Mouse (Mus musculus) cerebellum, adult 2 months (tissue): ENCODE measurements at regions not wholly inside any gene's neighbourhood (a gene's known extent, or its start where the extent isn't known, plus 50 kb on each side); places are given as distances from the start of the nearest gene placed in this dataset.
A peak's percentile ranks its signal among the peaks of the same experiment; 100 is the strongest.
"Not testable (repeated sequence)": the region's sequence is repeated elsewhere in the genome, so short reads cannot be mapped to it uniquely, and the experiment has no call there.

Experiments
- DNase-seq, 2 experiments: peaks; one replicate each; pipeline ENCODE4 v3.0.0; 2021
- H3K27ac ChIP-seq: fragments of 200-500 bp; 2 replicates; pipeline ENCODE4 v1.5.1; 2012; ENCODE audit warnings: low read length, control low read depth, inconsistent platforms; ENCODE audit not compliant: insufficient read depth
- H3K27me3 ChIP-seq: fragments of 200-500 bp; 2 replicates; pipeline ENCODE4 v1.6.1; 2012; ENCODE audit warnings: inconsistent platforms, mild to moderate bottlenecking, low read length, moderate library complexity; ENCODE audit not compliant: control insufficient read depth, insufficient read depth
- H3K4me1 ChIP-seq: fragments of 200-500 bp; 2 replicates; pipeline ENCODE4 v1.6.1; 2011; ENCODE audit warnings: low read length; ENCODE audit not compliant: control insufficient read depth, insufficient read depth
- H3K4me3 ChIP-seq: fragments of 200-500 bp; replicated peaks from 2 replicates; pipeline ENCODE3; 2011; ENCODE audit warnings: mild to moderate bottlenecking, low read depth, low read length, control low read depth; ENCODE audit not compliant: insufficient read depth
- CTCF ChIP-seq: fragments of 200-500 bp; IDR thresholded peaks from 2 replicates; pipeline ENCODE4 v1.5.1; 2011; ENCODE audit warnings: low read depth, mild to moderate bottlenecking, control low read depth, low read length, moderate library complexity, borderline replicate concordance; ENCODE audit not compliant: insufficient read depth
- POLR2A ChIP-seq: fragments of 200-500 bp; IDR thresholded peaks from 2 replicates; pipeline ENCODE4 v1.6.1; 2011; ENCODE audit warnings: low read length, control low read depth, borderline replicate concordance; ENCODE audit not compliant: insufficient read depth
- WGBS: fragments of 180-500 bp; shearing (Covaris S2); methylation state at CpG from one replicate; pipeline ENCODE4 v1.1.7; 2018; 5-methylcytosine and 5-hydroxymethylcytosine counted together

DNA sequence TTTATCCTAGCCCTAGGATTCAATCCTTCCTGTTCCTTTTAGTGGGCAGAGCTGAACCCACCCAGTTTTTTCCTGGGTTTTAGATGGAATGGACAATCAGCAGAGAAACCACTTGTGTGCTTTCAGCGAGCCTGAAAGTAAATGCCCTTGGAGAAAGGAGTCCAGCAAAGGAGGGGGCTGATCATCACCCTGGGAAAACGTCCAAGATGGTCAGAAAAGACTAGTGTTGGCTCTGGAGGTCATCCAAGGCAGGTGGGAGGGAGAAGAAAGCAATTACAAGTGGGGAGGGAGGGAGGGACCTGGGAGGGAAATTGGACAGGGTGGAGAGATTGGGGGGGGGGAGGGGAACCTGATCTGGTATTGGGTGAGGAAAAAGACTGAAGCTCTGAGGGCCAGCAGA is 55.6 kb upstream of the Zfp366 start:
- no peak overlapping the region for H3K27ac ChIP-seq
- H3K27me3 ChIP-seq, result no peaks in the 10 kb centered on the region
- DNase-seq, result no peak

DNA sequence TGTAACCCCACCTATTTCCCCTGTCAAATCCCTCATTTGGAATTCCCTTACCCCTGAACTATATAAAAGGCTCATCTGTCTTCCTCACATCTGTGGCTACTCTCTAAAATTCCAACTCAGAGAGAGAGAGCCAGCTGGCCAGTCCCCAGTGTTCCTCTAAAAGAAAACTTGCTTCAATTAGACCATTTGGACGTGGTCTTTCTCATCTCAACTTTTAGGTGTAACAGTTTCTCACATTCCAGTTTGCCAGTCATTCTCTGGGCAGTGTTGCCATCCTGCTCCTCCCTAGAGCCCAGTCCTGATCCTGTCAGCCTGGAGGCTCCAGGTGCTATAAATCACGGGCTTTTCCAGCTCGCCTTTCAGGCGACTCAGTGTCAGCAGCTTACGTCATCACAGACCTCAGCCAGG is 56.3 kb upstream of the Zfp366 start:
- no peak for DNase-seq
- Histone ChIP-seq H3K27ac (no peak overlapping the region), H3K4me3 (no peak overlapping the region), H3K27me3 (no peaks in the 10 kb centered on the region), H3K4me1 (0 out of 2 replicates have a peak, but pooled peaks cover 2% of the 10 kb centered on the region)
- 32% methylated on average over 5 of the region's 5 CpGs for WGBS
- TF ChIP-seq CTCF (no peak), POLR2A (no peak)

More for the DNA sequence above, 55.6 kb upstream of the Zfp366 start:
- TF ChIP-seq POLR2A (no peak), CTCF (no peak)
- WGBS, result 26% methylated on average over 2 of the region's 2 CpGs
- no peak overlapping the region for H3K4me3 ChIP-seq
- 0 out of 2 replicates have a peak, but pooled peaks cover 2% of the 10 kb centered on the region for H3K4me1 ChIP-seq

DNA sequence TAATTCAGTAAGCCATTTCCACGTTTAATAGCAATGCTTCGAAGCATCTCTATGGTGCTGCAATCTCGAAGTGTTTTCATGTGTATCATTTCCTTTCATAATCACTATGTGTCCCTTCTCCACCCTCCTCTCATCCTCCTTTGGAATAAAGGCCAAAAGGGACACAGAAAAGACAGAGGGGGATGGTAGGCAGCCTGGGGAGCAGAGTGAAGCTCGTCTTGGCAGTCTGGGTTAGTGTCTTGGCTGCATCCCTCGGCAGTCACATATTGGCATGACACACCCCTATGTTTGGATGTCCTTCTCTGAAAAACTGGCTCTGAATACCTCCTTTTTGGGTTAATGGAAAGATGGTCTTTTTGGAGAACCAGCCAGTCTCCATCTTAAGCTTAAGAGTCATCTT is 56.9 kb upstream of the Zfp366 start:
- DNase-seq, result peak in 1 of 2 experiments; percentile 22
- H3K27me3 ChIP-seq, result no peaks in the 10 kb centered on the region
- 0 out of 2 replicates have a peak, but pooled peaks cover 2% of the 10 kb centered on the region for H3K4me1 ChIP-seq
- 22% methylated on average over 5 of the region's 5 CpGs for WGBS
- no peak overlapping the region for H3K27ac ChIP-seq
- H3K4me3 ChIP-seq, result no peak overlapping the region
- no peak for TF ChIP-seq POLR2A
- no peak for TF ChIP-seq CTCF

DNA sequence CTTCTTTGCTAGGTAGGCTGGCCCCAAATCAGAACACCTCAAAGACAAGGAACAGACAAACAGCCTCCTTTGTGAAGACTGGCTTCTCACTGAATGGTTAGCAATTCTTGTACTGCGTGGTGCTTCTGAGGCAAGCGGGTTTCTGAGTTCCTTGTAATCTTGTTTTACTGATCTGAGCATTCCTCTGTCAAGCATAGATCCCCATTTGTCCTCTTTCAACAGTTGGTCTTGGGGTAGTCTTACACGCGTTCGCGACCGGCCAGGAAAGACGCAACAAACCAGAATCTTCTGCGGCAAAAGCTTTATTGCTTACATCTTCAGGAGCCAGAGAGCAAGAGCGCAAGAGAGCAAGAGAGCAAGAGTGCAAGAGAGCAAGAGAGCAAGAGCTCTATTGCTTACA is 57.7 kb upstream of the Zfp366 start:
- H3K4me3 ChIP-seq, H3K4me1 ChIP-seq, H3K27me3 ChIP-seq, DNase-seq, H3K27ac ChIP-seq: not testable (repeated sequence)
- WGBS, result 97% methylated on average over 10 of the region's 10 CpGs

DNA sequence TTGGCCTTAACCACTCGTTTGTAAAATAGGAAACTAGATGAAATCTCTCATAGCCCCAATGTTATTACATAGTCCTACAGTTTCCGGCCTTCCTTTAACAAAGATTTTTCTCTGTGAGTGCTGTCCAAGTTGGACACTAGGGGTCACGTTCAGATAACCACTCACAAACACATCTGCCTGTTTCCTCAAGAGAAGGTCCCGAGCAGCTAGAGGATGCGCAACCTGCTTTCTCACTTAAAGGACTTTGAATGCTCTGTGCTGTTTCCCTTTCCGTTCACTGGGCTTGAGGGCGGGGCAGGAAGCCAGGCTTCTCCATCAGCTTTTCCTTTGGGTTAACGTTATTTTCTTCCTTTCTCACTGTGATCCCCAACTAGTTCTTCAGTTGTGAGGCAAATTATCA is 58.1 kb upstream of the Zfp366 start:
- 88% methylated on average over 8 of the region's 8 CpGs for WGBS
- Histone ChIP-seq H3K4me1 (0 out of 2 replicates have a peak, but pooled peaks cover 2% of the 10 kb centered on the region), H3K27me3 (no peaks in the 10 kb centered on the region), H3K27ac (no peak overlapping the region), H3K4me3 (no peak overlapping the region)
- DNase-seq, result no peak
- TF ChIP-seq CTCF (no peak), POLR2A (no peak)

DNA sequence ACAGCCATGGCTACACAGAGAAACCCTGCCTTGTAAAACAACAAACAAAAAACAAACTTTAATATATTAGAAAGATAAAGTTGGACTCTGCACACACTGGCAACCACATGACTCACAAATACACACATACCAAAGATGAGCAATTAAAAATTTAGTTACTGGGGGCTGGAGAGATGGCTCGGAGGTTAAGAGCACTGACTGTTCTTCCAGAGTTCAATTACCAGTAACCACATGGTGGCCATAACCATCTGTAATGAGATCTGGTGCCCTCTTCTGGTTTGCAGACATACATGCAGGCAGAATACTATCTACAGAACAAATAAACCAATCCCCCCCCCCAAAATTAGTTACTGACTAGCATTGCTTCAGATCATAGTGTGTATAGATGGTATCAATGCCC is 58.7 kb upstream of the Zfp366 start:
- H3K27ac ChIP-seq, result no peak overlapping the region
- no peak for TF ChIP-seq CTCF
- no peak for TF ChIP-seq POLR2A
- DNase-seq, result no peak
- H3K27me3 ChIP-seq, result no peaks in the 10 kb centered on the region
- H3K4me1 ChIP-seq, result 0 out of 2 replicates have a peak, but pooled peaks cover 2% of the 10 kb centered on the region
- WGBS, result 70% methylated on average over 1 of the region's 1 CpGs
- H3K4me3 ChIP-seq, result no peak overlapping the region

DNA sequence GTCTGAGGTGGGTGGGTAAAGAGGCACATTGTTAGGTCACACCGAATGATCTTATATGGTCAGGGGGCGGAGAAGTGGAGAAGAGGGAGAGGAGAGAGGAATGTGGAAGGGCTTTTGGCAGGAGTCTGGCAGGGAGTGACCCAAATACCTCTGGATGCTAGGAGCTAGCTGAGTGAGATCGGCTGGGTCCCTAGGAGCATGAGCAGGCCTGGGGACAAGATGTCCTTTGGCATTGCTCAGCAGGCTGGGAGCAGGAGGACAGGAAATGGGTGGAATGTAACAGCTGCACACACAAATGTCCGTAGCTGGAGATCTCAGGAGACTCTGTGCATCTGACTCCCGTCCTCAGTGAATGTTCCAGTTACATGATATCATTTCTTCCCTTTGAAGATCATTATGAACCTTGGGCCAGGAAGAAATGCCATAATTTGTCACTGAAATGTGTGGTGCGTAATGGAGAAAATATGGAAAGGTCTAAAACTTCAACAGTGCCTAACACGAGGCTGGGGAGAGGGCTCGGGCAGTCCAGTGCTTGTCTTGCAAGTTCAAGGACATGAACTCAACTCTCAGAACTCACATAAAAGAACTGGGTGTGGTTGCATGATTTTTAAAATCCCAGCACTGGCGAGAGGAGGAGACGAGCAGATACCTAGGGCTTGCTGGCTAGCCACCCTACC is 59.6 kb upstream of the Zfp366 start:
- peak in 1 of 2 experiments; percentile 9 for DNase-seq
- 67% methylated on average over 10 of the region's 10 CpGs for WGBS
- TF ChIP-seq POLR2A (no peak), CTCF (no peak)
- Histone ChIP-seq H3K4me1 (0 out of 2 replicates have a peak, but pooled peaks cover 2% of the 10 kb centered on the region), H3K4me3 (no peak overlapping the region), H3K27ac (no peak overlapping the region), H3K27me3 (no peaks in the 10 kb centered on the region)

DNA sequence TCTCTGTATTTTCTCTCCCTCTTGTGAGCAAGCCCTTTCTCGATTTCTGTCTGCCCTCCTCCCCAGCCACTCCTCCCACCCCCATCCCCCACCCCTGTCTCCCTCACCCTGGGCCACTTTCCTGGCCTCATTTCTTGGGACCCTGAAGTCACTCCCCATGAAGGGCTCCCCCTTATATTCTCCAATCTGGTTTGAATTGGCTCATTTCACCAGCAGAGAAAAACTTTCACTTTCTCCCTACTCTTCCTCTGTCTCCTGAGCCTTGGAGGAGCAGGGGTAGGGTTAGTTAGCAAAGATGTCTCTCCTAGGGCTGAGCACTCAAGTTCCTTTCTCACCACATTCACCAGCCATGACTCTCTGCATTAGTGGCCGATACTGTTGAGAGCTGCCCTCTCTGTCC is 60.5 kb upstream of the Zfp366 start:
- H3K27ac ChIP-seq, result no peak overlapping the region
- no peaks in the 10 kb centered on the region for H3K27me3 ChIP-seq
- no peak for DNase-seq
- H3K4me3 ChIP-seq, result no peak overlapping the region
- 0 out of 2 replicates have a peak, but pooled peaks cover 2% of the 10 kb centered on the region for H3K4me1 ChIP-seq
- TF ChIP-seq CTCF, result no peak
- no peak for TF ChIP-seq POLR2A
- WGBS, result 49% methylated on average over 2 of the region's 2 CpGs
